Mouse (Mus musculus) heart, postnatal 0 days (tissue): ENCODE measurements around the gene Tnrc6b. TPM values are rescaled to one million over a fixed set of nuclear protein-coding genes. Genes with fewer than 3 reads are reported as not detected.

Source experiments
- ATAC-seq: fragments of 200-750 bp; cut with Nextera tagmentation; 2 replicates; pipeline ENCODE4 v1.8.0; 2017; ENCODE audit warnings: low read depth, moderate number of reproducible peaks, moderate library complexity; ENCODE audit not compliant: insufficient read depth
- DNase-seq: peaks from one replicate; pipeline ENCODE4 v3.0.0-alpha.2; 2016; ENCODE audit warnings: low spot score
- H3K27ac ChIP-seq: fragments of 300-500 bp; sonication (generic); 2 replicates; pipeline ENCODE4 v1.5.1; 2014; ENCODE audit warnings: low read depth, mild to moderate bottlenecking
- H3K27me3 ChIP-seq: fragments of 300-500 bp; sonication (generic); 2 replicates; pipeline ENCODE4 v1.6.1; 2014; ENCODE audit warnings: low read length, mixed read lengths; ENCODE audit not compliant: control insufficient read depth, insufficient read depth
- H3K36me3 ChIP-seq: fragments of 300-500 bp; sonication (generic); replicated peaks from 2 replicates; pipeline ENCODE4 v1.6.1; 2014; ENCODE audit warnings: low read length, mixed read lengths; ENCODE audit not compliant: control insufficient read depth, insufficient read depth
- H3K4me1 ChIP-seq: fragments of 300-500 bp; sonication (generic); 2 replicates; pipeline ENCODE4 v1.6.1; 2014; ENCODE audit warnings: antibody characterized with exemption; ENCODE audit not compliant: control insufficient read depth, insufficient read depth
- H3K4me2 ChIP-seq: fragments of 300-500 bp; sonication (generic); 2 replicates; pipeline ENCODE4 v1.6.1; 2014; ENCODE audit warnings: low read depth, mild to moderate bottlenecking, low read length, moderate library complexity
- H3K4me3 ChIP-seq: fragments of 300-500 bp; sonication (generic); 2 replicates; pipeline ENCODE4 v1.5.1; 2014; ENCODE audit warnings: low read depth, low read length
- H3K9ac ChIP-seq: fragments of 300-500 bp; sonication (generic); replicated peaks from 2 replicates; pipeline ENCODE4 v1.6.1; 2014; ENCODE audit warnings: low read depth, low read length, mixed read lengths
- H3K9me3 ChIP-seq: fragments of 300-500 bp; sonication (generic); replicated peaks from 2 replicates; pipeline ENCODE4 v1.6.1; 2016; ENCODE audit warnings: low read length; ENCODE audit not compliant: control insufficient read depth
- CTCF ChIP-seq: IDR thresholded peaks from 2 replicates; pipeline ENCODE4 v1.5.1; 2016; ENCODE audit warnings: antibody characterized with exemption, control low read depth, low read depth
- EP300 ChIP-seq: IDR thresholded peaks from 2 replicates; pipeline ENCODE4 v1.6.1; 2016; ENCODE audit warnings: antibody characterized with exemption, low read depth
- WGBS: fragments of 180-500 bp; shearing (Covaris S2); extraction: QIAGEN DNeasy Blood & Tissue Kit; methylation state at CpG from one replicate; pipeline ENCODE4 v1.1.7; 2014; 5-methylcytosine and 5-hydroxymethylcytosine counted together
- polyA plus RNA-seq: library from polyadenylated mRNA; unstranded; fragments of >200 nt; fragmentation: Nextera tagmentation; extraction: Ambion mirVana; gene quantifications from 2 replicates; pipeline ENCODE4 v1.2.1, GENCODE M21; 2015
- total RNA-seq: library from RNA; depleted of rRNA; stranded (reverse); fragments of >200 nt; gene quantifications from 2 replicates; pipeline ENCODE4 v1.2.3, GENCODE M21; 2014; ENCODE audit warnings: low replicate concordance

The Tnrc6b gene
- total and polyA plus RNA-seq, 2 experiments from 2014 or later = 16.1 to 33.5 TPM

GRCm38 (mm10) chr15:80683151-80683550, 28.0 kb upstream of the Tnrc6b start:
- TF ChIP-seq EP300 (no peak), CTCF (no peak)
- 83% methylated on average over 6 of the region's 6 CpGs for WGBS
- no peak overlapping the region for H3K4me2 ChIP-seq
- H3K27ac ChIP-seq = no peak overlapping the region
- H3K4me1 ChIP-seq = peaks cover 27% of the 10 kb centered on the region
- no peaks in the 10 kb centered on the region for H3K9me3 ChIP-seq
- no peaks in the 10 kb centered on the region for H3K36me3 ChIP-seq
- no peak for ATAC-seq
- H3K4me3 ChIP-seq = no peak overlapping the region
- H3K9ac ChIP-seq = no peak overlapping the region
- peaks cover 12% of the 10 kb centered on the region; the same call in 1 of the 2 replicates for H3K27me3 ChIP-seq
- DNase-seq = no peak

GRCm38 (mm10) chr15:80683990-80684389, 27.1 kb upstream of the Tnrc6b start:
- H3K4me2 ChIP-seq = no peak overlapping the region
- no peak overlapping the region for H3K9ac ChIP-seq
- no peak overlapping the region for H3K4me3 ChIP-seq
- no peak for ATAC-seq
- no peaks in the 10 kb centered on the region for H3K36me3 ChIP-seq
- DNase-seq = no peak
- TF ChIP-seq CTCF = no peak
- TF ChIP-seq EP300 = no peak
- H3K27me3 ChIP-seq = peaks cover 12% of the 10 kb centered on the region; the same call in 1 of the 2 replicates
- H3K27ac ChIP-seq = no peak overlapping the region
- peaks cover 25% of the 10 kb centered on the region for H3K4me1 ChIP-seq
- 67% methylated on average over 3 of the region's 3 CpGs for WGBS
- H3K9me3 ChIP-seq = no peaks in the 10 kb centered on the region

DNA sequence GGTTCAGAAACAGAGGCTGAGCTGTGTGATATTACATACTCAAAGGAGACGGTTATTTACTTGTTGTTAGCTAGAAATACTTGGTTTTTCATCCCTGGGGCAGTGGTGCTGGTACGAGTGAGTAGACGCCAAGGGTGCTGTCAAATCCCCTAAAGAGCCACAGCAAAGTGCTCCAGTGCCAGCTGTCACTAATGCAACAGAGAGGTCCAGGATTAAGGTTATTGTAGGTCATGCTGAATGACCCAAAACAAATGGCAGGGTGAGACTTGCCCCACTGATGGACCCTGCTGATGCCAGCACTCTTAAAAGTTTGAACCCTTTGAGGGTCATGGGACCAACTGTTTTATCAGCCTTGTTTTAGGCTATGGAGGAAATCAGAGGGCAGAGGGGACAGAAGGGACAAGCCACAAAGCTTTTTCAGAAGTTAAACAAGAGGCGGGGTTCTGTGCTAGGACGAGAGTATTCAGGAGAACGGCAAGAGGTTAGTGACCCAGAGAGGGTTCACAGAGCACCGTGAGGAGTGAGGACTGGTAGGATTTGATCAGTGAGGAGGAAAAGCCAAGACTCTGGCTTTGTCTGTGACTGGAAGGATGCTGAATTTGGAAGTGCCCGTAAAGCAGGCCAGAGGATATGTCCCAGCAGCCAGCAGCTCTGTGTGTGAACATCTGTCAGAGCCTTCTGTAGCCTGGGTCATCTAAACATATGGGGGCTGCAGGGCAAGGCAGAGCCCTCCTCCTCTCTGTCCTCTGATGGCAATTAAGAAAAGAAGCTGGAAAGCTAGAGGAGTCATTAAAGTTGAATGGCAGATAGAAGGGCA, 26.1 kb upstream of the Tnrc6b start:
- 59% methylated on average over 8 of the region's 8 CpGs for WGBS
- peaks cover 14% of the 10 kb centered on the region; the same call in 1 of the 2 replicates for H3K27me3 ChIP-seq
- ATAC-seq (no peak), DNase-seq (no peak)
- peaks cover 15% of the 10 kb centered on the region for H3K4me1 ChIP-seq
- no peak overlapping the region for H3K9ac ChIP-seq
- H3K4me2 ChIP-seq = no peak overlapping the region
- H3K27ac ChIP-seq = no peak overlapping the region
- H3K4me3 ChIP-seq = no peak overlapping the region
- H3K9me3 ChIP-seq = no peaks in the 10 kb centered on the region
- TF ChIP-seq CTCF (no peak), EP300 (no peak)
- H3K36me3 ChIP-seq = no peaks in the 10 kb centered on the region

- no peaks in the 10 kb centered on the region for H3K9me3 ChIP-seq
- TF ChIP-seq EP300 = no peak
- TF ChIP-seq CTCF = no peak
- no peak overlapping the region for H3K27ac ChIP-seq
- no peak for DNase-seq
- H3K27me3 ChIP-seq = peaks cover 19% of the 10 kb centered on the region; the same call in 1 of the 2 replicates
- H3K4me3 ChIP-seq = no peak overlapping the region
- H3K36me3 ChIP-seq = no peaks in the 10 kb centered on the region
- no peak overlapping the region for H3K4me2 ChIP-seq
- ATAC-seq = no peak
- 59% methylated on average over 7 of the region's 7 CpGs for WGBS
- H3K9ac ChIP-seq = no peak overlapping the region
- H3K4me1 ChIP-seq = peaks cover 11% of the 10 kb centered on the region
Observed at GRCm38 (mm10) chr15:80685603-80685895, 25.6 kb upstream of the Tnrc6b start.

GRCm38 (mm10) chr15:80688536-80688935, 22.6 kb upstream of the Tnrc6b start:
- no peak overlapping the region for H3K9ac ChIP-seq
- H3K9me3 ChIP-seq = no peaks in the 10 kb centered on the region
- no peak overlapping the region for H3K4me2 ChIP-seq
- DNase-seq (no peak), ATAC-seq (no peak)
- H3K27me3 ChIP-seq = peaks cover 43% of the 10 kb centered on the region
- H3K4me1 ChIP-seq = no peaks in the 10 kb centered on the region; the same call in 1 of the 2 replicates
- H3K27ac ChIP-seq = no peak overlapping the region
- H3K4me3 ChIP-seq = no peak overlapping the region
- TF ChIP-seq EP300 = no peak
- TF ChIP-seq CTCF = no peak
- 33% methylated on average over 7 of the region's 7 CpGs for WGBS
- no peaks in the 10 kb centered on the region for H3K36me3 ChIP-seq

GRCm38 (mm10) chr15:80693492-80693891, 17.6 kb upstream of the Tnrc6b start:
- ATAC-seq (no peak), DNase-seq (no peak)
- Histone ChIP-seq H3K4me1 (no peaks in the 10 kb centered on the region; the same call in 1 of the 2 replicates), H3K27ac (no peak overlapping the region), H3K36me3 (no peaks in the 10 kb centered on the region), H3K4me2 (no peak overlapping the region), H3K27me3 (peaks cover 39% of the 10 kb centered on the region), H3K9me3 (no peaks in the 10 kb centered on the region), H3K4me3 (no peak overlapping the region), H3K9ac (no peak overlapping the region)
- WGBS = 37% methylated on average over 3 of the region's 3 CpGs
- TF ChIP-seq CTCF (no peak), EP300 (no peak)
